Mouse (Mus musculus) cerebral cortex, adult 2 months (tissue): ENCODE results near the gene Olfr49.

ENCODE experiments used
- WGBS: fragments of 180-500 bp; shearing (Covaris S2); methylation state at CpG from one replicate; pipeline ENCODE4 v1.1.7; 2018; 5-methylcytosine and 5-hydroxymethylcytosine counted together

Gene Olfr49

GRCm38 (mm10) chr14:54262622-54263021 lies 22.1 kb downstream of the Olfr49 start:
- 97% methylated on average over 8 of the region's 8 CpGs for WGBS

GRCm38 (mm10) chr14:54261386-54261785 lies 23.4 kb downstream of the Olfr49 start:
- WGBS, result 99% methylated on average over 2 of the region's 2 CpGs

- whole genome bisulfite sequencing, result 59% methylated on average over 2 of the region's 2 CpGs
Measured at GRCm38 (mm10) chr14:54260196-54260595, 24.5 kb downstream of the Olfr49 start.

GRCm38 (mm10) chr14:54259722-54260085 lies 25.0 kb downstream of the Olfr49 start:
- WGBS, result 26% methylated on average over 8 of the region's 8 CpGs

- WGBS, result under 1% methylated on average over 35 of the region's 35 CpGs
Measured at GRCm38 (mm10) chr14:54259003-54259721, 25.6 kb downstream of the Olfr49 start.

- WGBS, result 77% methylated on average over 7 of the region's 7 CpGs
Measured at GRCm38 (mm10) chr14:54258131-54258670, 26.5 kb downstream of the Olfr49 start.

- WGBS, result 66% methylated on average over 12 of the region's 12 CpGs
Measured at GRCm38 (mm10) chr14:54254670-54255202, 30.0 kb downstream of the Olfr49 start.

- WGBS, result under 1% methylated on average over 39 of the region's 39 CpGs
Measured at GRCm38 (mm10) chr14:54253741-54254291, 30.9 kb downstream of the Olfr49 start, which contains the start of the genes Dad1 and Abhd4. Gene Dad1 (minus strand): TSS chr14:54254104. Gene Abhd4 (plus strand): TSS chr14:54254188.

GRCm38 (mm10) chr14:54250122-54250521 lies 34.6 kb downstream of the Olfr49 start:
- WGBS, result 78% methylated on average over 4 of the region's 4 CpGs

GRCm38 (mm10) chr14:54249326-54249725 lies 35.4 kb downstream of the Olfr49 start:
- WGBS, result 69% methylated on average over 9 of the region's 9 CpGs

GRCm38 (mm10) chr14:54246232-54246631 lies 38.5 kb downstream of the Olfr49 start:
- WGBS, result 85% methylated on average over 3 of the region's 3 CpGs

- WGBS, result 61% methylated on average over 3 of the region's 3 CpGs
Measured at GRCm38 (mm10) chr14:54244183-54244582, 40.6 kb downstream of the Olfr49 start.

GRCm38 (mm10) chr14:54240542-54240941 lies 44.2 kb downstream of the Olfr49 start:
- 67% methylated on average over 5 of the region's 5 CpGs for WGBS

- WGBS, result 15% methylated on average over 7 of the region's 7 CpGs
Measured at GRCm38 (mm10) chr14:54239002-54239736, 45.6 kb downstream of the Olfr49 start.

- WGBS, result 87% methylated on average over 5 of the region's 5 CpGs
Measured at GRCm38 (mm10) chr14:54236881-54237280, 47.9 kb downstream of the Olfr49 start.

- WGBS, result 74% methylated on average over 5 of the region's 5 CpGs
Measured at GRCm38 (mm10) chr14:54235825-54236540, 48.8 kb downstream of the Olfr49 start.

- WGBS, result 87% methylated on average over 20 of the region's 20 CpGs
Measured at GRCm38 (mm10) chr14:54234231-54235040, 50.3 kb downstream of the Olfr49 start.

GRCm38 (mm10) chr14:54233559-54234143 lies 51.1 kb downstream of the Olfr49 start:
- WGBS, result 64% methylated on average over 16 of the region's 16 CpGs

- WGBS, result 28% methylated on average over 9 of the region's 9 CpGs
Measured at GRCm38 (mm10) chr14:54232811-54233558, 51.8 kb downstream of the Olfr49 start.
